Mouse (Mus musculus) heart, postnatal 0 days (tissue): ENCODE results near the gene Kcnk5.

Experiments
- CTCF ChIP-seq: IDR thresholded peaks from 2 replicates; pipeline ENCODE4 v1.5.1; 2016; ENCODE audit warnings: antibody characterized with exemption, control low read depth, low read depth
- EP300 ChIP-seq: IDR thresholded peaks from 2 replicates; pipeline ENCODE4 v1.6.1; 2016; ENCODE audit warnings: antibody characterized with exemption, low read depth

- TF ChIP-seq EP300 (no peak), CTCF (no peak)
These were observed 35.1 kb upstream of the Kcnk5 start for GRCm38 (mm10) chr14:20216561-20217298.
